Mouse (Mus musculus) erythroblast, adult 5-6 weeks (primary cell): ENCODE results near the gene 4931406C07Rik. TPM values are rescaled to one million over a fixed set of nuclear protein-coding genes. Genes with fewer than 3 reads are reported as not detected.
"Not testable (repeated sequence)": the region's sequence is repeated elsewhere in the genome, so short reads cannot be mapped to it uniquely, and the experiment has no call there.

ENCODE experiments used
- ATAC-seq: replicated peaks from 2 replicates; pipeline ENCODE4 v1.8.0; 2016; ENCODE audit warnings: moderate number of reproducible peaks, mild to moderate bottlenecking, moderate TSS enrichment, inconsistent platforms; ENCODE audit not compliant: poor library complexity, low FRiP score, severe bottlenecking
- total RNA-seq, 2 experiments: library from RNA; stranded (forward) in 1 of 2; stranded (reverse) in 1 of 2; fragments of 150-400 nt in 1 of 2; fragments of 200-764, 138-1000 nt in 1 of 2; gene quantifications; 2 replicates each; pipeline versions ENCODE4 v1.2.3 to v1.2.4; 2015 to 2017; ENCODE audit warnings: low replicate concordance in 2 of 2

Gene 4931406C07Rik
- total RNA-seq (2015; ENCODE audit: low replicate concordance) = 2.7 and 3.8 TPM in 2 replicates
- 0.94 and 2.6 TPM in 2 replicates for total RNA-seq (2017; ENCODE audit: low replicate concordance)

GRCm38 (mm10) chr9:15306398-15307119 is at the start of gene 4931406C07Rik:
Gene 4931406C07Rik, minus strand, starts transcription at chr9:15306448.
- peak; percentile 28; the same call in 1 of the 2 replicates for ATAC-seq

- no peak for ATAC-seq
Observed at GRCm38 (mm10) chr9:15349925-15350324, 43.7 kb upstream of the 4931406C07Rik start.

- no peak for ATAC-seq
Observed at GRCm38 (mm10) chr9:15337776-15338175, 31.5 kb upstream of the 4931406C07Rik start.

- ATAC-seq = no peak
Observed at GRCm38 (mm10) chr9:15318170-15318742, 12.0 kb upstream of the 4931406C07Rik start.

GRCm38 (mm10) chr9:15317223-15318169 is 11.2 kb upstream of the 4931406C07Rik start:
- ATAC-seq = no peak

- not testable (repeated sequence) for ATAC-seq
Observed at GRCm38 (mm10) chr9:15316296-15316695, 10.0 kb upstream of the 4931406C07Rik start.

- no peak for ATAC-seq
Observed at GRCm38 (mm10) chr9:15314619-15315018, 8.4 kb upstream of the 4931406C07Rik start.

- ATAC-seq = no peak
Observed at GRCm38 (mm10) chr9:15313633-15314032, 7.4 kb upstream of the 4931406C07Rik start.

GRCm38 (mm10) chr9:15312054-15312735 is 5.9 kb upstream of the 4931406C07Rik start:
- ATAC-seq = no peak

- no peak for ATAC-seq
Observed at GRCm38 (mm10) chr9:15310179-15310578, 3.9 kb upstream of the 4931406C07Rik start.

GRCm38 (mm10) chr9:15309425-15309824 is 3.2 kb upstream of the 4931406C07Rik start:
- ATAC-seq = no peak

GRCm38 (mm10) chr9:15308254-15308653 is 2.0 kb upstream of the 4931406C07Rik start:
- no peak for ATAC-seq

GRCm38 (mm10) chr9:15307257-15307656 is 1.0 kb upstream of the 4931406C07Rik start:
- ATAC-seq = no peak

- ATAC-seq = peak; percentile 99
Observed at GRCm38 (mm10) chr9:15305503-15306397, 498 bp downstream of the 4931406C07Rik start, which contains the start of gene Taf1d. Gene Taf1d, plus strand, starts transcription at chr9:15306214.

GRCm38 (mm10) chr9:15302881-15303280 is 3.4 kb downstream of the 4931406C07Rik start:
- ATAC-seq = no peak

GRCm38 (mm10) chr9:15302006-15302405 is 4.2 kb downstream of the 4931406C07Rik start:
- not testable (repeated sequence) for ATAC-seq

- no peak for ATAC-seq
Observed at GRCm38 (mm10) chr9:15301399-15301798, 4.8 kb downstream of the 4931406C07Rik start.

- ATAC-seq = no peak
Observed at GRCm38 (mm10) chr9:15300056-15300455, 6.2 kb downstream of the 4931406C07Rik start.

- no peak for ATAC-seq
Observed at GRCm38 (mm10) chr9:15298451-15298850, 7.8 kb downstream of the 4931406C07Rik start.
